Mouse (Mus musculus) bone marrow macrophage, adult 2 months (primary cell): ENCODE measurements at regions not wholly inside any gene's neighbourhood (a gene's known extent, or its start where the extent isn't known, plus 50 kb on each side); places are given as distances from the start of the nearest gene placed in this dataset.

ENCODE experiments used
- CTCF ChIP-seq: IDR thresholded peaks from 2 replicates; pipeline ENCODE4 v1.5.1; 2012; ENCODE audit warnings: low read depth, mild to moderate bottlenecking, low read length, moderate library complexity
- POLR2A ChIP-seq: IDR thresholded peaks from 2 replicates; pipeline ENCODE4 v1.6.1; 2012; ENCODE audit warnings: mild to moderate bottlenecking, low read depth, low read length, borderline replicate concordance

DNA sequence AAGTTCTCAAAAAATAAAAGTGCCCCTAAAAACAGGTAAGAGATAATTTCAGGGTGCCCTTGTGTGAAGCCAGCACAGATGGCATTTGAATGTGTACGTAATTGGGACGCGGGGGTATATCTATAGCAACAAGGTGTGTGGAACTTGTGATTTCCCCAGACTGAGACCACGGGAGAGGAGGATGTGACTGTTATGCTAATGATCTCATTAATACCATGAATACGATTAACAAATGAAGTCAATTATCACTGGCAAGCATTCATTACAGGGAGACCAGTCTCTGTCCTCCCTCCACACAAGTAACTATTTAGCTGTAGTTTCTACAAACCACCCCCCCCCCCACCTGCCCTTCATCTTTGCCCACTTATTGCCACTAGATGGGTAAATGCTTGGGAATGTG is 112.9 kb downstream of the Atp23 start:
- no peak for TF ChIP-seq POLR2A
- no peak for TF ChIP-seq CTCF
